In the genomic region with DNA sequence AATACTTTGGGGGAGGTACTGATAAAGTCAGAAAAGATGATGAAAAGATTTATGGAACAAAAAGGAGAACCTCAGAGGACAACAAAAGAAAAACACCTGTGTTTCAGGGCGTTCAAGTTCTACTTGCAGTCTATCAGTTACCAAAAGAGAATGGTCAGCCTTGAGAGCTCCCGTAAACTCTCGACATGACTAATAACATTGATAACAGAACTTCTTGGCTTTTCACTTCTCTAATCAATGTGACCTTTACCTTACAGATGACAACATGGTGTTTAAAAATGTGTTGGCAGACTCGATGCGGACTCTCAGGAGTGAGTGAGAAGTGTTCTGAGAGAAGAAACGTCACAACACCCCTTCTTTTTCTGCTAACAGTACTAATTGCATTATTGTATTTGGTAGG, we compare ENCODE assay signal across 26 mouse cellular contexts. TPM values are rescaled to one million over a fixed set of nuclear protein-coding genes. Genes with fewer than 3 reads are reported as not detected.
DNase-seq lines count a peak whose midpoint lies in the region; ATAC-seq and TF ChIP-seq lines count a peak whose summit lies in the region.
"Had no signal": no experiment of that assay in that cellular context is flagged by ENCODE, and none has a peak within 500 bp of the region (broad histone marks: within the 10 kb centered on the region; RNA-seq: fewer than 3 reads in every experiment).

No protein-coding gene starts in this region.

- in situ Hi-C loops in CH12.LX (cut with MboI; ENCODE audit: low pct_ligation_motif_present, low pct_unique_long_range_greater_than_20kb, low sequenced_read_pairs) = loop anchor here (25.0 kb wide), 1 partner anchor 443 kb away; no protein-coding TSS in a partner anchor

- H3K79me2 ChIP-seq in CH12.LX (replicated peaks; ENCODE audit: control insufficient read depth, extremely low read depth, insufficient read depth, poor library complexity, severe bottlenecking) = no peaks in the 10 kb centered on the region

- peak; percentile 85 for DNase-seq in A20 (ENCODE audit: low read depth, low spot score)
- peak; percentile 74 for DNase-seq in CH12.LX (ENCODE audit: extremely low read depth)
- no peak for DNase-seq in stomach, postnatal 0 days (ENCODE audit: low spot score)
- no peak for DNase-seq in forebrain, embryonic 14.5 days (ENCODE audit: low spot score)
- DNase-seq in T-cell, adult 2 months (ENCODE audit: low spot score) = no peak
- DNase-seq in layer of hippocampus, adult 9-10 months (ENCODE audit: low spot score) = no peak
- DNase-seq: adrenal gland, adult 2 months; adrenal gland, adult 8-10 months; adrenal gland, postnatal 10 days; adrenal gland, postnatal 14 days; adrenal gland, postnatal 25 days; adrenal gland, postnatal 36 days; B cell, adult 2 months; cerebellum, adult 11 months; cerebellum, adult 11-12 months; cerebellum, adult 18-20 months; cerebellum, adult 2 months; cerebellum, adult 8-10 months; cerebellum, adult 9-10 months had no signal

- TF ChIP-seq RAD21 in CH12.LX (IDR thresholded peaks at IDR 0.05; ENCODE audit: low read depth, low read length) = no peak

- ATAC-seq in stomach, postnatal 0 days (ENCODE audit: low FRiP score, low TSS enrichment) = peak; percentile 66; the same call in 1 of the 2 replicates
- no peak for ATAC-seq in forebrain, embryonic 14.5 days
- ATAC-seq: activated CD4-positive, CD25-positive, alpha-beta regulatory T cell, adult 4 months; CD4-positive, CD25-positive, alpha-beta regulatory T cell, adult 4 months; Patski had no signal

- peak overlapping the region; percentile 61 for H3K4me2 ChIP-seq in CH12.LX (ENCODE audit: insufficient read depth, low read depth, poor library complexity, severe bottlenecking)
- no peak overlapping the region for H3K4me2 ChIP-seq in stomach, postnatal 0 days (replicated peaks; ENCODE audit: low read depth)
- no peak overlapping the region for H3K4me2 ChIP-seq in forebrain, embryonic 14.5 days (ENCODE audit: low read length)

- H3K27ac ChIP-seq in CH12.LX (ENCODE audit: insufficient read depth, low read depth) = peak overlapping the region; percentile 39; the same call in 1 of the 2 replicates
- no peak overlapping the region for H3K27ac ChIP-seq in stomach, postnatal 0 days (replicated peaks)
- H3K27ac ChIP-seq in forebrain, embryonic 14.5 days (ENCODE audit: low read depth, low read length) = no peak overlapping the region

- peak; percentile 99 for TF ChIP-seq EP300 in CH12.LX (IDR thresholded peaks at IDR 0.05; ENCODE audit: low read length)
- no peak for TF ChIP-seq EP300 in stomach, postnatal 0 days (optimal IDR thresholded peaks at IDR 0.05)

- no peaks in the 10 kb centered on the region for H3K9me3 ChIP-seq in CH12.LX (replicated peaks; ENCODE audit: low read length)
- H3K9me3 ChIP-seq in stomach, postnatal 0 days (ENCODE audit: control insufficient read depth, low read length) = no peaks in the 10 kb centered on the region
- no peaks in the 10 kb centered on the region for H3K9me3 ChIP-seq in forebrain, embryonic 14.5 days (replicated peaks; ENCODE audit: control insufficient read depth, low read length)
- H3K9me3 ChIP-seq: G1E had no signal

- no peaks in the 10 kb centered on the region for H3K36me3 ChIP-seq in CH12.LX (replicated peaks in 1 of 2; ENCODE audit: control insufficient read depth in 1 of 2, insufficient read depth in 1 of 2, low read length in 1 of 2)
- no peaks in the 10 kb centered on the region for H3K36me3 ChIP-seq in stomach, postnatal 0 days (ENCODE audit: control insufficient read depth, insufficient read depth, low read length)
- no peaks in the 10 kb centered on the region for H3K36me3 ChIP-seq in forebrain, embryonic 14.5 days (ENCODE audit: control insufficient read depth, insufficient read depth, low read length)
- H3K36me3 ChIP-seq: G1E had no signal

- TF ChIP-seq CTCF in CH12.LX (conservative IDR thresholded peaks at IDR 0.05 in 1 of 2, IDR thresholded peaks at IDR 0.05 in 1 of 2; ENCODE audit: low read depth in 2 of 2, low read length in 2 of 2) = no peak
- TF ChIP-seq CTCF in stomach, postnatal 0 days (IDR thresholded peaks at IDR 0.05; ENCODE audit: low read depth) = no peak

- peaks cover 5 to 74% of the 10 kb centered on the region in 2 experiments for H3K4me1 ChIP-seq in CH12.LX (ENCODE audit: control insufficient read depth in 1 of 2, insufficient read depth in 2 of 2)
- no peaks in the 10 kb centered on the region; the same call in 1 of the 2 replicates for H3K4me1 ChIP-seq in stomach, postnatal 0 days (replicated peaks; ENCODE audit: control insufficient read depth, insufficient read depth)
- H3K4me1 ChIP-seq in forebrain, embryonic 14.5 days (ENCODE audit: control insufficient read depth, insufficient read depth, low read length) = no peaks in the 10 kb centered on the region

- H3K4me3 ChIP-seq in CH12.LX (replicated peaks in 1 of 3; ENCODE audit: low read depth in 2 of 3, low read length in 2 of 3, poor library complexity in 1 of 3) = peak overlapping the region in 1 of 3 experiments; percentile 41
- H3K4me3 ChIP-seq in stomach, postnatal 0 days (ENCODE audit: low read depth, low read length) = no peak overlapping the region
- H3K4me3 ChIP-seq in forebrain, embryonic 14.5 days (ENCODE audit: low read depth, low read length) = no peak overlapping the region

- H3K27me3 ChIP-seq in CH12.LX (replicated peaks) = no peaks in the 10 kb centered on the region
- no peaks in the 10 kb centered on the region for H3K27me3 ChIP-seq in stomach, postnatal 0 days (ENCODE audit: control insufficient read depth, insufficient read depth, low read length)
- H3K27me3 ChIP-seq in forebrain, embryonic 14.5 days (replicated peaks; ENCODE audit: control insufficient read depth, insufficient read depth, low read length) = no peaks in the 10 kb centered on the region
- H3K27me3 ChIP-seq: Patski had no signal

- TF ChIP-seq POLR2A in CH12.LX (IDR thresholded peaks at IDR 0.05; ENCODE audit: low read depth, low read length) = no peak

- dilution Hi-C loops in CH12.LX (cut with MboI; ENCODE audit: extremely low pct_ligation_motif_present, extremely low pct_unique_long_range_greater_than_20kb, low sequenced_read_pairs) = no loop called here

- WGBS in stomach, postnatal 0 days = 46% methylated on average over 6 of the region's 6 CpGs
- WGBS in forebrain, embryonic 14.5 days = 86% methylated on average over 6 of the region's 6 CpGs

- H3K9ac ChIP-seq in CH12.LX (ENCODE audit: insufficient read depth, low read depth) = peak overlapping the region; percentile 4; the same call in 1 of the 2 replicates
- H3K9ac ChIP-seq in stomach, postnatal 0 days (ENCODE audit: low read length) = no peak overlapping the region
- H3K9ac ChIP-seq in forebrain, embryonic 14.5 days (ENCODE audit: low read length) = no peak overlapping the region

TF ChIP-seq in CH12.LX, 34 proteins besides CTCF, POLR2A, EP300 and RAD21 (continues in another document):
- TF ChIP-seq MAZ (IDR thresholded peaks at IDR 0.05; ENCODE audit: low read depth, low read length) (peak; percentile 86), SMC3 (IDR thresholded peaks at IDR 0.05; ENCODE audit: low read depth, low read length) (no peak; the same call in 1 of the 2 replicates), RCOR1 (conservative IDR thresholded peaks at IDR 0.05; ENCODE audit: low read depth, low read length) (peak; percentile 99), MEF2A (IDR thresholded peaks at IDR 0.05; ENCODE audit: borderline replicate concordance, low read depth, low read length) (peak; percentile 90), BHLHE40 (IDR thresholded peaks at IDR 0.05; ENCODE audit: low read depth, low read length) (peak; percentile 79), SIN3A (IDR thresholded peaks at IDR 0.05; ENCODE audit: low read length) (peak; percentile 80; the same call in 1 of the 2 replicates), JUN (IDR thresholded peaks at IDR 0.05; ENCODE audit: insufficient read depth, low read depth, low read length) (peak; percentile 92), ZMIZ1 (IDR thresholded peaks at IDR 0.05; ENCODE audit: low read depth, low read length) (no peak), MYC (IDR thresholded peaks at IDR 0.05; ENCODE audit: low read depth, low read length) (peak; percentile 81; the same call in 1 of the 2 replicates), POLR2AphosphoS2 (IDR thresholded peaks at IDR 0.05; ENCODE audit: low read depth, low read length) (no peak), JUND (conservative IDR thresholded peaks at IDR 0.05; ENCODE audit: low read depth, low read length) (peak; percentile 97), ZKSCAN1 (IDR thresholded peaks at IDR 0.05; ENCODE audit: borderline replicate concordance, low read depth, low read length) (no peak; the same call in 1 of the 2 replicates), UBTF (IDR thresholded peaks at IDR 0.05; ENCODE audit: low read depth, low read length) (no peak), USF1 (IDR thresholded peaks at IDR 0.05; ENCODE audit: low read depth, low read length) (no peak), NELFE (IDR thresholded peaks at IDR 0.05; ENCODE audit: low read depth, low read length) (no peak), USF2 (conservative IDR thresholded peaks at IDR 0.05; ENCODE audit: low read depth, low read length) (no peak), KAT2A (IDR thresholded peaks at IDR 0.05; ENCODE audit: insufficient replicate concordance, low read length) (no peak), ZC3H11A (IDR thresholded peaks at IDR 0.05; ENCODE audit: low read depth, low read length) (no peak), GABPA (IDR thresholded peaks at IDR 0.05; ENCODE audit: insufficient replicate concordance, low read depth, low read length) (no peak), TCF12 (IDR thresholded peaks at IDR 0.05; ENCODE audit: low read depth, low read length) (peak; percentile 93), ETS1 (conservative IDR thresholded peaks at IDR 0.05; ENCODE audit: low read depth, low read length) (peak; percentile 88), E2F4 (IDR thresholded peaks at IDR 0.05; ENCODE audit: insufficient replicate concordance, low read depth, low read length) (0 out of 2 replicates have a peak, but pooled peaks have one; percentile 57), NRF1 (IDR thresholded peaks at IDR 0.05; ENCODE audit: low read depth, low read length) (no peak), HCFC1 (IDR thresholded peaks at IDR 0.05; ENCODE audit: low read depth, low read length) (peak; percentile 42), TBP (conservative IDR thresholded peaks at IDR 0.05; ENCODE audit: low read depth, low read length) (no peak), IRF4 (IDR thresholded peaks at IDR 0.05; ENCODE audit: low read depth, low read length) (peak; percentile 99), MAX (IDR thresholded peaks at IDR 0.05; ENCODE audit: low read length) (peak; percentile 76), MXI1 (IDR thresholded peaks at IDR 0.05; ENCODE audit: low read depth, low read length) (peak; percentile 75)

RNA-seq across cellular contexts. Expression of a gene that starts 33.2 kb away (rescaled TPM):
- total RNA-seq in CH12.LX (2012; rRNA removed) (2.1 and 3.0 TPM in 2 replicates), CH12.LX (2014; rRNA removed) (5.9 and 6.5 TPM in 2 replicates)
- 12.2 and 12.5 TPM in 2 replicates for polyA plus RNA-seq in CH12.LX (2012; ENCODE audit: insufficient read length, low read depth)
- 0.12 TPM in 1 of 2 replicates, not detected in the other for polyA plus RNA-seq in stomach, postnatal 0 days (2015; fragmentation: Nextera tagmentation; extraction: Ambion mirVana)
- polyA plus RNA-seq in forebrain, embryonic 14.5 days (2014; fragmentation: Nextera tagmentation; extraction: Ambion mirVana) = not detected in 2 replicates
- total RNA-seq: adrenal gland, adult 18-20 months; G1E; MEL had no signal
- polyA plus RNA-seq: activated CD4-positive, CD25-positive, alpha-beta regulatory T cell, adult 4 months; adrenal gland, adult 2 months; C2C12; CD4-positive, CD25-positive, alpha-beta regulatory T cell, adult 4 months; G1E had no signal

Comparison
In these comparisons a context has a peak if more than half of its experiments do, and no peak if none do; other contexts are left out.
1. DNase-seq: peak in A20 (single experiment) and CH12.LX (single experiment); none in stomach, postnatal 0 days (single experiment), forebrain, embryonic 14.5 days (single experiment), T-cell, adult 2 months (single experiment) and layer of hippocampus, adult 9-10 months (single experiment).
2. RNA of a gene that starts 33.2 kb away (polyA plus RNA-seq): 12.2 to 12.5 TPM in CH12.LX; 0.12 TPM in stomach, postnatal 0 days and not detected in forebrain, embryonic 14.5 days; every median in the first group is over 10 times any median in the second.